Mouse (Mus musculus): Measurements from ENCODE around the gene Bzw2.

- TF ChIP-seq CTCF (IDR thresholded peaks at IDR 0.05; ENCODE audit: borderline replicate concordance, control insufficient read depth, extremely low read depth, insufficient read depth, low read length, poor library complexity): no peak
- TF ChIP-seq POLR2A (IDR thresholded peaks at IDR 0.05; ENCODE audit: control insufficient read depth, extremely low read depth, insufficient read depth, low read length, poor library complexity): no peak
Measured at GRCm38 (mm10) chr12:36190343-36190742, 32.5 kb upstream of the Bzw2 start.
